ENCODE assay signal across 12 mouse cellular contexts in the genomic region with DNA sequence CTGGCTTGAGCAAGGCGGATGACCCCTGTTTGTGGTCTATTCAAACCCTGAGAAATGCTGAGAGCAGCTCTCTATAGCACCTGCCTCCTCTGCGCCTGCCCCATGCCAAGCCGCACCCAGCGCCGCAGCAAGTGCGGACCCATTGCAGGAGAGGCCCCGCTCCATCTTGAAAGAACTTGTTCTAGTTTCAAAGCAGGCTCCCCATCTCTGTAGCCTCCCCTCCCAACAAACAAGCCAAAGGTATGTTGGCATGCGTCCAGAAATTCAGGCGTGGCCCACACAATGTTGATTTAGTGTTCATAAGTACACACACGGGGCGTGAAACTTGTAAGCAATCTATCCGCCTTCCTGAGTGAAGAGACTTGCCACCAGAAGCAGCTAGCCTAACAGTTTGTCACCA. TPM values are rescaled to one million over a fixed set of nuclear protein-coding genes. Genes with fewer than 3 reads are reported as not detected.
DNase-seq lines count a peak whose midpoint lies in the region; ATAC-seq lines count a peak whose summit lies in the region.
"Had no signal": no experiment of that assay in that cellular context is flagged by ENCODE, and none has a peak within 500 bp of the region (broad histone marks: within the 10 kb centered on the region; RNA-seq: fewer than 3 reads in every experiment).

No protein-coding gene starts in this region.

- H3K9me3 ChIP-seq in kidney, embryonic 16.5 days (ENCODE audit: low read length): no peaks in the 10 kb centered on the region
- no peaks in the 10 kb centered on the region for H3K9me3 ChIP-seq in embryonic facial prominence, embryonic 15.5 days (replicated peaks)
- no peaks in the 10 kb centered on the region for H3K9me3 ChIP-seq in liver, embryonic 16.5 days (replicated peaks; ENCODE audit: control insufficient read depth, low read length)
- no peaks in the 10 kb centered on the region for H3K9me3 ChIP-seq in stomach, embryonic 16.5 days (replicated peaks; ENCODE audit: control insufficient read depth, low read length)
- no peaks in the 10 kb centered on the region for H3K9me3 ChIP-seq in heart, embryonic 11.5 days (replicated peaks; ENCODE audit: control insufficient read depth, low read length)

- H3K27me3 ChIP-seq in kidney, embryonic 16.5 days (ENCODE audit: insufficient read depth, low read length): no peaks in the 10 kb centered on the region
- H3K27me3 ChIP-seq in embryonic facial prominence, embryonic 15.5 days: no peaks in the 10 kb centered on the region
- H3K27me3 ChIP-seq in liver, embryonic 16.5 days (ENCODE audit: control insufficient read depth, insufficient read depth, low read depth, low read length): no peaks in the 10 kb centered on the region; the same call in 1 of the 2 replicates
- no peaks in the 10 kb centered on the region for H3K27me3 ChIP-seq in stomach, embryonic 16.5 days (ENCODE audit: control insufficient read depth, insufficient read depth, low read length)
- H3K27me3 ChIP-seq in heart, embryonic 11.5 days (ENCODE audit: control insufficient read depth, insufficient read depth, low read length): peaks cover 3% of the 10 kb centered on the region

- no peak for DNase-seq in kidney, postnatal 10 days
- DNase-seq in gastrocnemius, postnatal 10 days: no peak
- DNase-seq in embryo, embryonic 10.5 days (ENCODE audit: low spot score): no peak
- DNase-seq: cerebellum, adult 9-11 months; left cerebral cortex, postnatal 4 days had no signal

- H3K36me3 ChIP-seq in kidney, embryonic 16.5 days (ENCODE audit: insufficient read depth, low read length): no peaks in the 10 kb centered on the region
- H3K36me3 ChIP-seq in embryonic facial prominence, embryonic 15.5 days: no peaks in the 10 kb centered on the region
- no peaks in the 10 kb centered on the region for H3K36me3 ChIP-seq in liver, embryonic 16.5 days (ENCODE audit: control insufficient read depth, insufficient read depth)
- no peaks in the 10 kb centered on the region for H3K36me3 ChIP-seq in stomach, embryonic 16.5 days (ENCODE audit: control insufficient read depth, insufficient read depth, low read length)
- H3K36me3 ChIP-seq in heart, embryonic 11.5 days (ENCODE audit: control insufficient read depth, insufficient read depth, low read length): no peaks in the 10 kb centered on the region

- 0 out of 2 replicates have a peak, but pooled peaks cover 4% of the 10 kb centered on the region for H3K4me1 ChIP-seq in kidney, embryonic 16.5 days (ENCODE audit: insufficient read depth, low read length)
- H3K4me1 ChIP-seq in embryonic facial prominence, embryonic 15.5 days: peaks cover 8% of the 10 kb centered on the region; the same call in 1 of the 2 replicates
- H3K4me1 ChIP-seq in liver, embryonic 16.5 days (ENCODE audit: control insufficient read depth, low read depth, low read length): no peaks in the 10 kb centered on the region
- H3K4me1 ChIP-seq in stomach, embryonic 16.5 days (ENCODE audit: control insufficient read depth, insufficient read depth, low read length): 0 out of 2 replicates have a peak, but pooled peaks cover 7% of the 10 kb centered on the region
- H3K4me1 ChIP-seq in heart, embryonic 11.5 days (ENCODE audit: control insufficient read depth, insufficient read depth, low read length): no peaks in the 10 kb centered on the region

- no peak overlapping the region for H3K9ac ChIP-seq in kidney, embryonic 16.5 days (replicated peaks; ENCODE audit: low read length)
- no peak overlapping the region for H3K9ac ChIP-seq in embryonic facial prominence, embryonic 15.5 days
- no peak overlapping the region for H3K9ac ChIP-seq in liver, embryonic 16.5 days (ENCODE audit: low read depth, low read length)
- no peak overlapping the region for H3K9ac ChIP-seq in stomach, embryonic 16.5 days (ENCODE audit: low read length)
- H3K9ac ChIP-seq in heart, embryonic 11.5 days (ENCODE audit: low read depth, low read length): no peak overlapping the region

- ATAC-seq in kidney, embryonic 16.5 days (ENCODE audit: low FRiP score, low TSS enrichment): 0 out of 2 replicates have a peak, but pooled peaks have one; percentile 19
- peak; percentile 70; the same call in 1 of the 2 replicates for ATAC-seq in embryonic facial prominence, embryonic 15.5 days (ENCODE audit: insufficient number of reproducible peaks, low FRiP score, low TSS enrichment, low read depth)
- ATAC-seq in liver, embryonic 16.5 days (ENCODE audit: low read depth): peak; percentile 35; the same call in 1 of the 2 replicates
- peak; percentile 92 for ATAC-seq in stomach, embryonic 16.5 days (ENCODE audit: insufficient read depth, low FRiP score)
- ATAC-seq in heart, embryonic 11.5 days (replicated peaks; ENCODE audit: insufficient number of reproducible peaks, low FRiP score, low TSS enrichment): no peak

- no peak overlapping the region for H3K27ac ChIP-seq in kidney, embryonic 16.5 days (ENCODE audit: low read length)
- no peak overlapping the region for H3K27ac ChIP-seq in embryonic facial prominence, embryonic 15.5 days (replicated peaks)
- no peak overlapping the region for H3K27ac ChIP-seq in liver, embryonic 16.5 days (ENCODE audit: low read length)
- peak overlapping the region; percentile 77 for H3K27ac ChIP-seq in stomach, embryonic 16.5 days (ENCODE audit: low read length)
- no peak overlapping the region for H3K27ac ChIP-seq in heart, embryonic 11.5 days (ENCODE audit: low read depth, low read length)
- H3K27ac ChIP-seq: kidney, postnatal 0 days had no signal

- no peak overlapping the region for H3K4me2 ChIP-seq in kidney, embryonic 16.5 days (replicated peaks; ENCODE audit: low read depth, low read length)
- H3K4me2 ChIP-seq in embryonic facial prominence, embryonic 15.5 days (replicated peaks): no peak overlapping the region
- no peak overlapping the region for H3K4me2 ChIP-seq in liver, embryonic 16.5 days (ENCODE audit: low read depth, low read length)
- H3K4me2 ChIP-seq in stomach, embryonic 16.5 days (ENCODE audit: low read depth, low read length): no peak overlapping the region
- H3K4me2 ChIP-seq in heart, embryonic 11.5 days: no peak overlapping the region

- H3K4me3 ChIP-seq in kidney, embryonic 16.5 days (ENCODE audit: low read length): no peak overlapping the region
- H3K4me3 ChIP-seq in embryonic facial prominence, embryonic 15.5 days (replicated peaks): no peak overlapping the region
- H3K4me3 ChIP-seq in liver, embryonic 16.5 days (ENCODE audit: low read depth, low read length): no peak overlapping the region
- H3K4me3 ChIP-seq in stomach, embryonic 16.5 days (replicated peaks; ENCODE audit: low read length): no peak overlapping the region
- no peak overlapping the region for H3K4me3 ChIP-seq in heart, embryonic 11.5 days (ENCODE audit: low read depth, low read length)

- 77% methylated on average over 12 of the region's 12 CpGs for WGBS in kidney, embryonic 16.5 days
- WGBS in embryonic facial prominence, embryonic 15.5 days: 65% methylated on average over 12 of the region's 12 CpGs
- WGBS in liver, embryonic 16.5 days (ENCODE audit: insufficient replicate concordance): 75% methylated on average over 12 of the region's 12 CpGs
- WGBS in stomach, embryonic 16.5 days: 49% methylated on average over 12 of the region's 12 CpGs
- WGBS in heart, embryonic 11.5 days (ENCODE audit: insufficient replicate concordance): 89% methylated on average over 12 of the region's 12 CpGs

RNA-seq across cellular contexts. Expression of a gene that starts 1.1 kb away (rescaled TPM):
- 0.76 and 1.2 TPM in 2 replicates for polyA plus RNA-seq in kidney, embryonic 16.5 days (2015; fragmentation: Nextera tagmentation; extraction: Ambion mirVana)
- 26.0 and 30.3 TPM in 2 replicates for polyA plus RNA-seq in embryonic facial prominence, embryonic 15.5 days (2015; fragmentation: Nextera tagmentation; extraction: Ambion mirVana)
- polyA plus RNA-seq in liver, embryonic 16.5 days (2015; fragmentation: Nextera tagmentation; extraction: Ambion mirVana): 0.28 and 0.33 TPM in 2 replicates
- polyA plus RNA-seq in stomach, embryonic 16.5 days (2015; fragmentation: Nextera tagmentation; extraction: Ambion mirVana): 1.0 and 1.2 TPM in 2 replicates
- 1 to 10 TPM; 1.3 to 2.0 TPM for total RNA-seq in gastrocnemius, postnatal 10 days (2021)
- 0.73 and 1.2 TPM in 2 replicates for polyA plus RNA-seq in heart, embryonic 11.5 days (2014; fragmentation: Nextera tagmentation; extraction: Ambion mirVana)
- total RNA-seq: CH12.LX had no signal

Comparison
In these comparisons a context has a peak if more than half of its experiments do, and no peak if none do; other contexts are left out.
1. RNA of a gene that starts 1.1 kb away (polyA plus RNA-seq): 26.0 to 30.3 TPM in embryonic facial prominence, embryonic 15.5 days; 1.0 to 1.2 TPM in stomach, embryonic 16.5 days, 0.76 to 1.2 TPM in kidney, embryonic 16.5 days, 0.73 to 1.2 TPM in heart, embryonic 11.5 days and 0.28 to 0.33 TPM in liver, embryonic 16.5 days; every median in the first group is over 10 times any median in the second.